Mouse (Mus musculus) intestine, postnatal 0 days (tissue): Measurements from ENCODE around the gene Gm28551. TPM values are rescaled to one million over a fixed set of nuclear protein-coding genes. Genes with fewer than 3 reads are reported as not detected.
"Not testable (repeated sequence)": the region's sequence is repeated elsewhere in the genome, so short reads cannot be mapped to it uniquely, and the experiment has no call there.

ENCODE experiments used
- ATAC-seq: fragments of 200-750 bp; cut with Nextera tagmentation; 2 replicates; pipeline ENCODE4 v1.8.0; 2017; ENCODE audit warnings: mild to moderate bottlenecking, moderate TSS enrichment, moderate library complexity
- H3K27ac ChIP-seq: fragments of 300-500 bp; sonication (generic); 2 replicates; pipeline ENCODE4 v1.5.1; 2014; ENCODE audit warnings: mild to moderate bottlenecking, low read depth, low read length, moderate library complexity
- H3K27me3 ChIP-seq: fragments of 300-500 bp; sonication (generic); replicated peaks from 2 replicates; pipeline ENCODE4 v1.6.1; 2014; ENCODE audit warnings: low read length, mixed read lengths; ENCODE audit not compliant: control insufficient read depth, insufficient read depth
- H3K36me3 ChIP-seq: fragments of 300-500 bp; sonication (generic); 2 replicates; pipeline ENCODE4 v1.6.1; 2014; ENCODE audit warnings: mild to moderate bottlenecking, moderate library complexity; ENCODE audit not compliant: control insufficient read depth, insufficient read depth
- H3K4me1 ChIP-seq: fragments of 300-500 bp; sonication (generic); replicated peaks from 2 replicates; pipeline ENCODE4 v1.6.1; 2014; ENCODE audit warnings: antibody characterized with exemption, low read length, mixed read lengths; ENCODE audit not compliant: control insufficient read depth, insufficient read depth
- H3K4me2 ChIP-seq: fragments of 300-500 bp; sonication (generic); replicated peaks from 2 replicates; pipeline ENCODE4 v1.6.1; 2014; ENCODE audit warnings: low read depth, mild to moderate bottlenecking, moderate library complexity
- H3K4me3 ChIP-seq: fragments of 300-500 bp; sonication (generic); 2 replicates; pipeline ENCODE4 v1.5.1; 2014; ENCODE audit warnings: low read depth, low read length
- H3K9ac ChIP-seq: fragments of 300-500 bp; sonication (generic); 2 replicates; pipeline ENCODE4 v1.6.1; 2014; ENCODE audit warnings: mild to moderate bottlenecking, low read depth, low read length
- H3K9me3 ChIP-seq: fragments of 300-500 bp; sonication (generic); 2 replicates; pipeline ENCODE4 v1.6.1; 2016; ENCODE audit warnings: mixed run types; ENCODE audit not compliant: control insufficient read depth
- CTCF ChIP-seq: sonication (generic); IDR thresholded peaks from 2 replicates; pipeline ENCODE4 v1.5.1; 2016; ENCODE audit warnings: low read depth, mild to moderate bottlenecking, control low read depth, antibody characterized with exemption, moderate library complexity
- WGBS: fragments of 180-500 bp; shearing (Covaris S2); extraction: QIAGEN DNeasy Blood & Tissue Kit; methylation state at CpG from one replicate; pipeline ENCODE4 v1.1.7; 2014; 5-methylcytosine and 5-hydroxymethylcytosine counted together
- polyA plus RNA-seq: library from polyadenylated mRNA; unstranded; fragments of >200 nt; fragmentation: Nextera tagmentation; extraction: Ambion mirVana; gene quantifications from 2 replicates; pipeline ENCODE4 v1.2.1, GENCODE M21; 2015

Gm28551 gene
- polyA plus RNA-seq, 1 experiment from 2014 or later, result 0.23 TPM

- TF ChIP-seq CTCF, result no peak
Observed at GRCm38 (mm10) chr1:53358988-53359387, 6.5 kb upstream of the Gm28551 start.

GRCm38 (mm10) chr1:53341071-53341470 is 11.4 kb downstream of the Gm28551 start:
- H3K27me3 ChIP-seq, result no peaks in the 10 kb centered on the region
- peaks cover 22% of the 10 kb centered on the region for H3K36me3 ChIP-seq
- no peak overlapping the region for H3K9ac ChIP-seq
- H3K4me2 ChIP-seq, result no peak overlapping the region
- TF ChIP-seq CTCF, result no peak
- H3K4me3 ChIP-seq, result no peak overlapping the region
- H3K4me1 ChIP-seq, result no peaks in the 10 kb centered on the region
- 93% methylated on average over 2 of the region's 2 CpGs for WGBS
- no peaks in the 10 kb centered on the region for H3K9me3 ChIP-seq
- H3K27ac ChIP-seq, result no peak overlapping the region
- ATAC-seq, result no peak

More at GRCm38 (mm10) chr1:53358988-53359387, 6.5 kb upstream of the Gm28551 start:
- H3K4me2 ChIP-seq, result no peak overlapping the region
- no peaks in the 10 kb centered on the region for H3K36me3 ChIP-seq
- H3K4me1 ChIP-seq, result no peaks in the 10 kb centered on the region
- no peak overlapping the region for H3K4me3 ChIP-seq
- peak; percentile 96 for ATAC-seq
- H3K27ac ChIP-seq, result no peak overlapping the region
- no peak overlapping the region for H3K9ac ChIP-seq
- H3K27me3 ChIP-seq, result no peaks in the 10 kb centered on the region
- H3K9me3 ChIP-seq, result no peaks in the 10 kb centered on the region

GRCm38 (mm10) chr1:53337403-53337802 is 15.1 kb downstream of the Gm28551 start:
- H3K4me1 ChIP-seq, H3K4me2 ChIP-seq, H3K27ac ChIP-seq, ATAC-seq, H3K9ac ChIP-seq, H3K27me3 ChIP-seq, H3K9me3 ChIP-seq, H3K4me3 ChIP-seq: not testable (repeated sequence)
- peaks cover 10% of the 10 kb centered on the region; the same call in 1 of the 2 replicates for H3K36me3 ChIP-seq
- WGBS, result 72% methylated on average over 2 of the region's 2 CpGs

GRCm38 (mm10) chr1:53335465-53335864 is 17.0 kb downstream of the Gm28551 start:
- no peak overlapping the region for H3K4me2 ChIP-seq
- no peak overlapping the region for H3K4me3 ChIP-seq
- no peak overlapping the region for H3K9ac ChIP-seq
- H3K27me3 ChIP-seq, result no peaks in the 10 kb centered on the region
- H3K4me1 ChIP-seq, result no peaks in the 10 kb centered on the region
- no peak overlapping the region for H3K27ac ChIP-seq
- no peak for ATAC-seq
- TF ChIP-seq CTCF, result no peak
- H3K36me3 ChIP-seq, result no peaks in the 10 kb centered on the region
- no peaks in the 10 kb centered on the region for H3K9me3 ChIP-seq

- H3K4me2 ChIP-seq, H3K9me3 ChIP-seq, H3K4me3 ChIP-seq, H3K27me3 ChIP-seq, H3K9ac ChIP-seq, H3K36me3 ChIP-seq, H3K27ac ChIP-seq, H3K4me1 ChIP-seq, ATAC-seq: not testable (repeated sequence)
- 58% methylated on average over 5 of the region's 5 CpGs for WGBS
Observed at GRCm38 (mm10) chr1:53333527-53333926, 18.9 kb downstream of the Gm28551 start.

- Histone ChIP-seq H3K27me3 (no peaks in the 10 kb centered on the region), H3K9ac (no peak overlapping the region), H3K36me3 (no peaks in the 10 kb centered on the region), H3K4me2 (no peak overlapping the region), H3K4me1 (0 out of 2 replicates have a peak, but pooled peaks cover 3% of the 10 kb centered on the region), H3K9me3 (no peaks in the 10 kb centered on the region), H3K27ac (no peak overlapping the region), H3K4me3 (no peak overlapping the region)
- WGBS, result 68% methylated on average over 5 of the region's 5 CpGs
- no peak for TF ChIP-seq CTCF
- ATAC-seq, result no peak
Observed at GRCm38 (mm10) chr1:53324827-53325494, 27.5 kb downstream of the Gm28551 start.

GRCm38 (mm10) chr1:53324277-53324676 is 28.2 kb downstream of the Gm28551 start:
- no peak for TF ChIP-seq CTCF
- H3K27me3 ChIP-seq, result no peaks in the 10 kb centered on the region
- no peak overlapping the region for H3K4me3 ChIP-seq
- H3K4me2 ChIP-seq, result no peak overlapping the region
- H3K9ac ChIP-seq, result no peak overlapping the region
- H3K27ac ChIP-seq, result no peak overlapping the region
- WGBS, result 51% methylated on average over 1 of the region's 1 CpGs
- H3K4me1 ChIP-seq, result 0 out of 2 replicates have a peak, but pooled peaks cover 3% of the 10 kb centered on the region
- no peaks in the 10 kb centered on the region for H3K9me3 ChIP-seq
- H3K36me3 ChIP-seq, result no peaks in the 10 kb centered on the region
- ATAC-seq, result peak; percentile 79
